14 mouse cellular contexts compared by ENCODE assay signal in the genomic region with DNA sequence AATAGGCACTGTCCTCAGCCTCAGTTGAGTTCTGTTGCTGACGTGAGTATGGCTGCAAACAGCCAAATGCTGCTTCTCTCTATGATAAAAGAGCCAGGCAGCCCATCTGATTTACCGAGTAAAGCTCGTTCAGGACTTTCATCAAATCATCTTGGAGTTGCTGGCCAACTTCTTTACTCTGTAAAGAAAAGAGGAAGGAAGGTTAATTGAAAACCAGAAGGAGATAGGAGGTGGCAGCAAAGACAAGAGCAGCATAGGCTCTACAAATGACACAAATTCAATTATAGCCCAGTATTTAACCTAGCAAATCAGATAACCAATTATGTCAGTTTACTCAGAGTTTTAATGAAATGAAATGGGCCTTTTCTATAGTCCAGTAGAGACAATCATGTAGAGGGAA.
"Had no signal": no experiment of that assay in that cellular context is flagged by ENCODE, and none has a peak within 500 bp of the region (broad histone marks: within the 10 kb centered on the region; RNA-seq: fewer than 3 reads in every experiment).

No protein-coding gene starts in this region.

- H3K4me1 ChIP-seq: midbrain, embryonic 13.5 days; midbrain, embryonic 15.5 days; neural tube, embryonic 12.5 days had no signal

- H3K4me3 ChIP-seq: megakaryocyte, embryonic 14.5 days; midbrain, embryonic 13.5 days; midbrain, embryonic 15.5 days; neural tube, embryonic 12.5 days had no signal

- H3K27ac ChIP-seq: midbrain, embryonic 13.5 days; midbrain, embryonic 15.5 days; neural tube, embryonic 12.5 days had no signal

- H3K36me3 ChIP-seq: midbrain, embryonic 15.5 days had no signal

- DNase-seq: lung, adult 18-20 months; lung, embryonic 14.5 days; lung, postnatal 10 days; lung, postnatal 4 days; right cerebral cortex, postnatal 14 days; right cerebral cortex, postnatal 4 days; spleen, adult 18-20 months; thymus, adult 18-20 months; thymus, postnatal 14 days; thymus, postnatal 36 days had no signal
